ENCODE assay signal across 9 mouse cellular contexts in genomic region chr5:131307656-131308151, GRCm38 (mm10). TPM values are rescaled to one million over a fixed set of nuclear protein-coding genes. Genes with fewer than 3 reads are reported as not detected.
DNase-seq lines count a peak whose midpoint lies in the region; ATAC-seq lines count a peak whose summit lies in the region.
"Had no signal": no experiment of that assay in that cellular context is flagged by ENCODE, and none has a peak within 500 bp of the region (broad histone marks: within the 10 kb centered on the region; RNA-seq: fewer than 3 reads in every experiment).

No protein-coding gene starts in this region.

- peak; percentile 3 for DNase-seq in kidney, adult 11 months
- no peak for DNase-seq in kidney, adult 9 months
- DNase-seq in forebrain, embryonic 10.5 days (ENCODE audit: extremely low spot score, low spot score), result peak; percentile 81
- peak; percentile 88 for DNase-seq in kidney, postnatal 10 days
- DNase-seq in neural tube, embryonic 10.5 days (ENCODE audit: extremely low spot score, low spot score), result peak; percentile 89
- DNase-seq in testis, postnatal 10 days (ENCODE audit: low spot score), result peak; percentile 79

- WGBS in forebrain, embryonic 10.5 days, result under 1% methylated on average over 36 of the region's 36 CpGs
- WGBS in heart, embryonic 11.5 days (ENCODE audit: insufficient replicate concordance), result under 1% methylated on average over 35 of the region's 36 CpGs
- WGBS in limb, embryonic 15.5 days, result under 1% methylated on average over 36 of the region's 36 CpGs

- peak; percentile 83 for ATAC-seq in heart, embryonic 11.5 days (replicated peaks; ENCODE audit: insufficient number of reproducible peaks, low FRiP score, low TSS enrichment)
- peak; percentile 82 for ATAC-seq in limb, embryonic 15.5 days (ENCODE audit: insufficient number of reproducible peaks, low FRiP score, low TSS enrichment, low read depth)

- no peaks in the 10 kb centered on the region for H3K9me3 ChIP-seq in forebrain, embryonic 10.5 days
- H3K9me3 ChIP-seq in heart, embryonic 11.5 days (replicated peaks; ENCODE audit: control insufficient read depth, low read length), result no peaks in the 10 kb centered on the region
- H3K9me3 ChIP-seq in limb, embryonic 15.5 days, result no peaks in the 10 kb centered on the region

- H3K9ac ChIP-seq in heart, embryonic 11.5 days (ENCODE audit: low read depth, low read length), result peak overlapping the region; percentile 54
- peak overlapping the region; percentile 47 for H3K9ac ChIP-seq in limb, embryonic 15.5 days

- peaks cover 23% of the 10 kb centered on the region for H3K4me1 ChIP-seq in forebrain, embryonic 10.5 days
- peaks cover 6% of the 10 kb centered on the region for H3K4me1 ChIP-seq in heart, embryonic 11.5 days (ENCODE audit: control insufficient read depth, insufficient read depth, low read length)
- peaks cover 15% of the 10 kb centered on the region for H3K4me1 ChIP-seq in limb, embryonic 15.5 days

- H3K27me3 ChIP-seq in forebrain, embryonic 10.5 days (ENCODE audit: poor library complexity, severe bottlenecking), result peaks cover 51% of the 10 kb centered on the region
- H3K27me3 ChIP-seq in heart, embryonic 11.5 days (ENCODE audit: control insufficient read depth, insufficient read depth, low read length), result peaks cover 25% of the 10 kb centered on the region
- H3K27me3 ChIP-seq in limb, embryonic 15.5 days, result peaks cover 36% of the 10 kb centered on the region

- peak overlapping the region; percentile 74 for H3K27ac ChIP-seq in forebrain, embryonic 10.5 days
- H3K27ac ChIP-seq in heart, embryonic 11.5 days (ENCODE audit: low read depth, low read length), result peak overlapping the region; percentile 36; the same call in 1 of the 2 replicates
- H3K27ac ChIP-seq in limb, embryonic 15.5 days, result peak overlapping the region; percentile 79
- H3K27ac ChIP-seq: macrophage had no signal

- peak overlapping the region; percentile 75 for H3K4me3 ChIP-seq in forebrain, embryonic 10.5 days
- peak overlapping the region; percentile 63 for H3K4me3 ChIP-seq in heart, embryonic 11.5 days (ENCODE audit: low read depth, low read length)
- peak overlapping the region; percentile 62 for H3K4me3 ChIP-seq in limb, embryonic 15.5 days

- no peaks in the 10 kb centered on the region for H3K36me3 ChIP-seq in forebrain, embryonic 10.5 days (replicated peaks)
- H3K36me3 ChIP-seq in heart, embryonic 11.5 days (ENCODE audit: control insufficient read depth, insufficient read depth, low read length), result no peaks in the 10 kb centered on the region
- H3K36me3 ChIP-seq in limb, embryonic 15.5 days, result no peaks in the 10 kb centered on the region

- H3K4me2 ChIP-seq in heart, embryonic 11.5 days, result peak overlapping the region; percentile 97
- H3K4me2 ChIP-seq in limb, embryonic 15.5 days, result peak overlapping the region; percentile 93

RNA-seq across cellular contexts. Expression of gene Galnt17, which starts 0.6 kb away (rescaled TPM):
- 0.85 and 0.98 TPM in 2 replicates for polyA plus RNA-seq in forebrain, embryonic 10.5 days (2016; fragmentation: Nextera tagmentation; extraction: Ambion mirVana)
- polyA plus RNA-seq in heart, embryonic 11.5 days (2014; fragmentation: Nextera tagmentation; extraction: Ambion mirVana), result 0.66 and 0.96 TPM in 2 replicates
- 4.7 and 5.4 TPM in 2 replicates for polyA plus RNA-seq in limb, embryonic 15.5 days (2015; fragmentation: Nextera tagmentation; extraction: Ambion mirVana)
- polyA plus RNA-seq: macrophage had no signal
